Mouse (Mus musculus): Measurements from ENCODE around the gene Olfr1369-ps1. TPM values are rescaled to one million over a fixed set of nuclear protein-coding genes. Genes with fewer than 3 reads are reported as not detected.
A peak's percentile ranks its signal among the peaks of the same experiment; 100 is the strongest.

The Olfr1369-ps1 gene
- polyA plus RNA-seq, 1 experiment from 2014 or later, result 0.05 TPM

- WGBS, result under 1% methylated on average over 15 of the region's 15 CpGs
- H3K27me3 ChIP-seq, result no peaks in the 10 kb centered on the region; the same call in 1 of the 2 replicates
- H3K4me3 ChIP-seq, result peak overlapping the region; percentile 60
- peak overlapping the region; percentile 78 for H3K4me2 ChIP-seq (replicated peaks)
- H3K36me3 ChIP-seq, result no peaks in the 10 kb centered on the region
- no peaks in the 10 kb centered on the region for H3K9me3 ChIP-seq (replicated peaks)
- 0 out of 2 replicates have a peak, but pooled peaks cover 9% of the 10 kb centered on the region for H3K4me1 ChIP-seq
- peak overlapping the region; percentile 48; the same call in 1 of the 2 replicates for H3K9ac ChIP-seq
- H3K27ac ChIP-seq, result no peak overlapping the region
- peak; percentile 14; the same call in 1 of the 2 replicates for ATAC-seq (ENCODE audit: low FRiP score)
These were observed 48.2 kb downstream of the Olfr1369-ps1 start for GRCm38 (mm10) chr13:21159475-21159819.

GRCm38 (mm10) chr13:21160041-21160511 lies 48.8 kb downstream of the Olfr1369-ps1 start:
- under 1% methylated on average over 16 of the region's 16 CpGs for WGBS
- Histone ChIP-seq H3K4me1 (0 out of 2 replicates have a peak, but pooled peaks cover 9% of the 10 kb centered on the region), H3K27ac (no peak overlapping the region), H3K36me3 (no peaks in the 10 kb centered on the region), H3K4me3 (peak overlapping the region; percentile 60), H3K4me2 (replicated peaks) (peak overlapping the region; percentile 78), H3K27me3 (no peaks in the 10 kb centered on the region; the same call in 1 of the 2 replicates), H3K9ac (peak overlapping the region; percentile 48), H3K9me3 (replicated peaks) (no peaks in the 10 kb centered on the region)
- ATAC-seq (ENCODE audit: low FRiP score), result peak; percentile 29

- ATAC-seq (ENCODE audit: low FRiP score), result peak; percentile 88
- H3K27ac ChIP-seq, result no peak overlapping the region
- peak overlapping the region; percentile 60 for H3K4me3 ChIP-seq
- under 1% methylated on average over 32 of the region's 32 CpGs for WGBS
- H3K36me3 ChIP-seq, result no peaks in the 10 kb centered on the region
- H3K27me3 ChIP-seq, result no peaks in the 10 kb centered on the region; the same call in 1 of the 2 replicates
- 0 out of 2 replicates have a peak, but pooled peaks cover 9% of the 10 kb centered on the region for H3K4me1 ChIP-seq
- H3K9me3 ChIP-seq (replicated peaks), result no peaks in the 10 kb centered on the region
- peak overlapping the region; percentile 48; the same call in 1 of the 2 replicates for H3K9ac ChIP-seq
- H3K4me2 ChIP-seq (replicated peaks), result peak overlapping the region; percentile 78
These were observed 49.6 kb downstream of the Olfr1369-ps1 start for GRCm38 (mm10) chr13:21160657-21161590.

- Histone ChIP-seq H3K27ac (no peak overlapping the region), H3K4me1 (0 out of 2 replicates have a peak, but pooled peaks cover 9% of the 10 kb centered on the region), H3K27me3 (no peaks in the 10 kb centered on the region; the same call in 1 of the 2 replicates), H3K4me2 (replicated peaks) (peak overlapping the region; percentile 78), H3K4me3 (peak overlapping the region; percentile 60), H3K36me3 (no peaks in the 10 kb centered on the region), H3K9me3 (replicated peaks) (no peaks in the 10 kb centered on the region), H3K9ac (no peak overlapping the region)
- no peak for ATAC-seq (ENCODE audit: low FRiP score)
- 37% methylated on average over 2 of the region's 2 CpGs for WGBS
These were observed 50.3 kb downstream of the Olfr1369-ps1 start for GRCm38 (mm10) chr13:21161591-21161990.

GRCm38 (mm10) chr13:21162591-21162990 lies 51.3 kb downstream of the Olfr1369-ps1 start:
- ATAC-seq (ENCODE audit: low FRiP score), result no peak
- no peaks in the 10 kb centered on the region for H3K36me3 ChIP-seq
- 61% methylated on average over 5 of the region's 5 CpGs for WGBS
- no peak overlapping the region for H3K27ac ChIP-seq
- H3K27me3 ChIP-seq, result no peaks in the 10 kb centered on the region; the same call in 1 of the 2 replicates
- H3K9me3 ChIP-seq (replicated peaks), result no peaks in the 10 kb centered on the region
- 0 out of 2 replicates have a peak, but pooled peaks cover 9% of the 10 kb centered on the region for H3K4me1 ChIP-seq
- H3K4me2 ChIP-seq (replicated peaks), result no peak overlapping the region
- H3K9ac ChIP-seq, result no peak overlapping the region
- H3K4me3 ChIP-seq, result no peak overlapping the region

GRCm38 (mm10) chr13:21166936-21167909 lies 55.9 kb downstream of the Olfr1369-ps1 start:
- Histone ChIP-seq H3K4me3 (peak overlapping the region; percentile 52), H3K9ac (peak overlapping the region; percentile 49), H3K9me3 (replicated peaks) (no peaks in the 10 kb centered on the region), H3K4me2 (replicated peaks) (peak overlapping the region; percentile 86), H3K4me1 (peaks cover 7% of the 10 kb centered on the region), H3K27me3 (no peaks in the 10 kb centered on the region; the same call in 1 of the 2 replicates), H3K27ac (no peak overlapping the region; the same call in 1 of the 2 replicates), H3K36me3 (no peaks in the 10 kb centered on the region)
- ATAC-seq (ENCODE audit: low FRiP score), result peak; percentile 49
- WGBS, result 2% methylated on average over 27 of the region's 27 CpGs

GRCm38 (mm10) chr13:21167910-21168300 lies 56.6 kb downstream of the Olfr1369-ps1 start:
- WGBS, result 2% methylated on average over 8 of the region's 8 CpGs
- ATAC-seq (ENCODE audit: low FRiP score), result no peak; the same call in 1 of the 2 replicates
- H3K4me3 ChIP-seq, result peak overlapping the region; percentile 52
- H3K4me1 ChIP-seq, result peaks cover 11% of the 10 kb centered on the region
- no peak overlapping the region for H3K27ac ChIP-seq
- no peaks in the 10 kb centered on the region; the same call in 1 of the 2 replicates for H3K27me3 ChIP-seq
- 0 out of 2 replicates have a peak overlapping the region, but pooled peaks have one; percentile 50 for H3K9ac ChIP-seq
- H3K36me3 ChIP-seq, result no peaks in the 10 kb centered on the region
- peak overlapping the region; percentile 86 for H3K4me2 ChIP-seq (replicated peaks)
- no peaks in the 10 kb centered on the region for H3K9me3 ChIP-seq (replicated peaks)

- 1% methylated on average over 16 of the region's 16 CpGs for WGBS
These were observed 57.2 kb downstream of the Olfr1369-ps1 start for GRCm38 (mm10) chr13:21168371-21169011.

More at GRCm38 (mm10) chr13:21168371-21169011, 57.2 kb downstream of the Olfr1369-ps1 start:
- H3K27me3 ChIP-seq, result no peaks in the 10 kb centered on the region; the same call in 1 of the 2 replicates
- H3K36me3 ChIP-seq, result no peaks in the 10 kb centered on the region
- peaks cover 11% of the 10 kb centered on the region for H3K4me1 ChIP-seq
- no peak for ATAC-seq (ENCODE audit: low FRiP score)
- H3K4me2 ChIP-seq (replicated peaks), result peak overlapping the region; percentile 86
- peak overlapping the region; percentile 52 for H3K4me3 ChIP-seq
- H3K9me3 ChIP-seq (replicated peaks), result no peaks in the 10 kb centered on the region
- no peak overlapping the region for H3K27ac ChIP-seq
- peak overlapping the region; percentile 50 for H3K9ac ChIP-seq

Other genes with a start within 250 kb of the Olfr1369-ps1 start
- not detected in 2 replicates for gene Olfr1370, start 36.5 kb upstream of the Olfr1369-ps1 start, polyA plus RNA-seq (2016; fragmentation: Nextera tagmentation; extraction: Ambion mirVana)
- not detected in 2 replicates for gene Olfr263, start 18.2 kb downstream of the Olfr1369-ps1 start, polyA plus RNA-seq (2016; fragmentation: Nextera tagmentation; extraction: Ambion mirVana)
- gene Olfr1368, start 34.4 kb downstream of the Olfr1369-ps1 start, polyA plus RNA-seq (2016; fragmentation: Nextera tagmentation; extraction: Ambion mirVana), result not detected in 2 replicates
- gene Trim27, start 68.0 kb downstream of the Olfr1369-ps1 start, polyA plus RNA-seq (2016; fragmentation: Nextera tagmentation; extraction: Ambion mirVana), result 127 and 130 TPM in 2 replicates
- gene Gpx5, start 181.2 kb downstream of the Olfr1369-ps1 start, polyA plus RNA-seq (2016; fragmentation: Nextera tagmentation; extraction: Ambion mirVana), result not detected in 2 replicates
- gene Gpx6, start 200.6 kb downstream of the Olfr1369-ps1 start, polyA plus RNA-seq (2016; fragmentation: Nextera tagmentation; extraction: Ambion mirVana), result 0.85 TPM in 1 of 2 replicates, not detected in the other
- gene Olfr1367, start 235.4 kb downstream of the Olfr1369-ps1 start, polyA plus RNA-seq (2016; fragmentation: Nextera tagmentation; extraction: Ambion mirVana), result not detected in 2 replicates

Data from hindbrain, embryonic 12.5 days (tissue).